Mouse (Mus musculus): Measurements from ENCODE around the gene Tnnt2.
A peak's percentile ranks its signal among the peaks of the same experiment; 100 is the strongest.

Gene Tnnt2

DNA sequence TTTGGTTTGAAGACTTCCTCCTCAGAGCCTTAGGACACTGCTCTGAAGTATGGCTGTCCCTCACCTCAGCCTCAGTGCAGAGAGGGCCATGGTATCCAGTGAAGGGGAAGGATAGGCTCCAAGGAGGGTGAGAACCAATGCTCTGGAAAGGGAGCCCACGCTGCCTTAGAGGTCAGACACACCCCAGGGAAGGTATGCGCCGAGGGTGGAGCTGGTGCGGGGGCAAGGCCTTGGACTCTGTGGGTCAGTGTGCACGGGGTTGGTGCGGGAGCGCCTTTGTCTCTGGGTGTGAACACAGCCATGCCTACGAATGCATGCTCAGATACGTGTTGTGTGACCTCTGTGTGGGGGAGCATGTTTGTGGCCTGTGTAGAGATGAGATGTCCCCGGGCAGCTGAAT, 16.1 kb upstream of the Tnnt2 start:
- no peak for DNase-seq

DNA sequence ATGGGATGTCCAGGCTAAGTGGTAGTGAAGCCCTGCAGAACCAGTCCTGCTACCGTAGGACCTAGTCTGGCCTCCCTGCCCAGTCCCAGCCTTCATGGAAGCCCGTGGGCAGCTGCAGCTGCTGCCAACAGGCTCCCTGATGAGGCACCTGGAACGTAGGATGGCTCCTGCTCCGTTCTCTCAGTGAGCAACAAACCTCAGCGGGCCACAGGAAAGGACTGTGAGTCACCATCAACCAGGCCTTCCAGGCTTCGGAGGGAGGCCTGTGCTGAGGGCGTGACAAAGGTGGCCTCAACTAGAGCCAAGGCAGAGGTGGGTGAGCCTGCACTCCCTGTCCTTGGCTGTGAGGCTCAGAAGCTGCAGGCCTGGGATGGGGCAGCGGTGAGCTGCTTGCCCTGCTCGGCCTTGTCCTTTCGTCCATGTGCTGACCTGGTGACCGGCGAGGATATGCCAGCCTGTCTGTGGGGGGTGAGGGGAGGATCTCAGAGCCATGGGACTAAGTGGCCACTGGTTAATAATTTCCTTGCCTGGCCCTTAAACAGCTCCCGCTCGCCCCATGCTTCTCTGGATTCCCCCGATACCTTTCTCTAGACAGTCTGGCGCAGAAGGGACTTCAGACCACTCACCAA, 15.3 kb upstream of the Tnnt2 start:
- no peak for DNase-seq

DNA sequence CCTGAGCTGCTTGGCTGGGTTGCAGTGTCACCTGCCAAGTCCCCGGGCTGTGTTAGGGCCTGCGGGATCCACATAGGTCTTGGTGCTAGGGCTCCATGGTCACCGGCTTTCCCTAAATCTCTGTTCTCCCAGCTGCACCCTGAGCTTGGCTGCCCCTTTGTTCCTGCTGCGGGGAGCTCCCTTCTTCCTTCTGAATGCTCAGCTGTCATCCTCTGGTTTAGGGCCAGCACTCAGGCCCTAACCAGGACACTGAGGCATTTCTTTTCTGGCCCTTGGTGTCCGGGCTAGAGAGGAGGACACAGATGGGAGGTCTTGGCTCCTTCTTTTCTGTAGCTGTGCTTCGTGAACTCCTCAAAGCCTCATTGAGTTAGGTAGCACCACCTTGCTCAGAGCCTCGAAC, 14.4 kb upstream of the Tnnt2 start:
- no peak for DNase-seq

DNA sequence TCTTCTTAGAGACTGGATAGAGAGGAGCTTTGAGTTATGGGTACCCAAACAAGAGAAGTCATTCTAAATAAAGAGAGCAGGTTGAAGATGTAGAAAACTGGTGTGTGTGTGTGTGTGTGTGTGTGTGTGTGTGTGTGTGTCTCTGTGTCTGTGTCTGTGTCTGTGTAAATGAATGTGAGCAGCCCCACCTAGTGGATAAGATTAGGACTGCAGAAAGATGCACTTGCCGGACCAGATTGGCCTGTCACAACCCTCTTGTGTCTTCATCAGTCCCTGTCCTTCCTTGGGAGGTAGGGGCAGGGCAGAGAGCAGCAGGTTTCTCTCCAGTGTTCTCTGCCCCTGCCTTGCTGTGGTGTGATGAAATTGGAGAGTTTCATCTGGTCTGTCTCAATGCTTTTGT, 7.2 kb upstream of the Tnnt2 start:
- no peak for DNase-seq

DNA sequence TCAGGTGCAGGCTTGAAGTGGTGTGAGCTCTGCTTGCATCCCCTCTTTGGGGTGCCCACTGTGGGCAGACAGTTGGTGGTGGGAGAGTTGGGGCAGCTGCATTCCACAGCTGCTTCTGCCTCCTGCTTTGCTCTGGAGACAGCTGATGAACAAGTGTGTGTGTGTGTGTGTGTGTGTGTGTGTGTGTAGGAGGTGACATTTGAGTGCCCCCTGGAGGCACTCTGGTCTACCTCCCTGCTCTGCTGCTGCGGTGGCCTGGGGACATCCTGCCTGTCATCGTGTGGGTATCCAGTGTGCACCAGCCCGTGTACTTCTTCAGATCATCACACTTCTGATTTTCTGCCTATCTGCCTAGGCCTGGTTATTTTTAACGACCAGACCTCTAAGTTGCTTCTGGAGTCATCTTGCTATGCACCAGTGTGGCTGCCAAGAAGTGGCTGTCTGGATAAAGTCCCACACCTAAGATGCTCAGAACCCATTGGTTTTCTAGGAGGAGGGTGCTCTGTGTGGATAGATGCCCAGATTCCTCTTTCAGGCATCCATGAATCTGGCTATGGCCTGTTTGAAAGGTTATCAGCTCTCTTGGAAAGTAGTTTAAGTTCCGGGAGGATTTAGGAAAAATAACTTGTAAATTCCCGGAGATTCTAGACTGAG, 1.8 kb upstream of the Tnnt2 start:
- peak; percentile 95 for DNase-seq

DNA sequence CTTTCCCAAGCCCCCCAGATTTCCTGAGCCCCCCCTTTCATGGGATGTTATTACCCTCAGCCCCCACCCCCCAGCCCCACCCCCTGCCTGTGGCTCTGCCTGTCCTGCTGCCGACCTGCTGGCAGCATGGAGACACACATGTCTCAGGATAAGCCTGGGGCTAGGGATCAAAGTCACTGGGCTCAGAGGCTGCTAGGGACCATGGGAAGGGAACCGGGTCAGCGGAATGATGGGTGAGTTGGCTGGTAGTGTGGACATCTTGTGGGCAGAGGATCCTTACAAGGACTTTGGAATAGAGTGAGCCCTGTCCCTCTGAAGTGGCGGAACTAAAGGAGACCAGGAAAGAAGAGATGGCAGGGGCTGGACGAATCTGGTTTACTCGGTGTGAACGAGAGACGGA, 1.2 kb upstream of the Tnnt2 start:
- DNase-seq, result peak; percentile 95

DNA sequence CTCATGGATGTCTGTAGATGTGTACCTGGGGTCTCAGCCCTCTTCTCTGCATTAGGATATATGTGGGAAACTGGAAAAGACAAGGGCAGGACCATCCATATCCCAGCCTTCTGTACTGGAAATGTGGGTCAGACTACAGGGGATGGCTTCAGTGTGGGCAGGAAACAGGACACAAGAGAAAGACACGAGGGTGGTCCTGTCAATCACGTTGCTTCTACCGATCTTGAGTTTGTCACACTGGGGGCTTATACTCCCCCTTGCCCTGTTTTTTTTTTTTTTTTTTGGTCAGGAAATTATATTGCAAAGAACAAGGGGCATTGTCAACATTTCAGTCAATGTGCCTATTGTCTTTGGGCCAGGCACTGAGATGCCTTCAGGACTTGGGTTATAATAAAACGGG, 2.5 kb downstream of the Tnnt2 start:
- no peak for DNase-seq

DNA sequence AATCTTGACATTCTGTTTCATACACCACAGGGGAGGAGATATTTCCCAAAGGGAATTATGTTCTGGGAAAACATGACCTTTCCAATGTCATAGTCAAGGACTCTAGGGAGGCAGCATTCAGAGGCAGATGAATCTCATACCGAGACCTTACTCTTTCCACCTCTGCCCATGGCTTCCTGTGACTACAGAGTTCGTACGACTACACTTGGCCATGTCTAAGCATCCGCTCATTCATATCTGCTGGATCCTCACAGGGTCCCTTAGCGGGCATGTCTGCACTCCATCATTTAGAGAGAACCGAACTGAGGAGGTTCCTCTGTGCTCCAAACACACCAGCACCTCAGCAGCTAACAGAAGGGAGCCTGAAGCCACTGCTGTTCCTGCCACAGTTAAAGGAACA, 2.9 kb downstream of the Tnnt2 start:
- DNase-seq, result no peak

DNA sequence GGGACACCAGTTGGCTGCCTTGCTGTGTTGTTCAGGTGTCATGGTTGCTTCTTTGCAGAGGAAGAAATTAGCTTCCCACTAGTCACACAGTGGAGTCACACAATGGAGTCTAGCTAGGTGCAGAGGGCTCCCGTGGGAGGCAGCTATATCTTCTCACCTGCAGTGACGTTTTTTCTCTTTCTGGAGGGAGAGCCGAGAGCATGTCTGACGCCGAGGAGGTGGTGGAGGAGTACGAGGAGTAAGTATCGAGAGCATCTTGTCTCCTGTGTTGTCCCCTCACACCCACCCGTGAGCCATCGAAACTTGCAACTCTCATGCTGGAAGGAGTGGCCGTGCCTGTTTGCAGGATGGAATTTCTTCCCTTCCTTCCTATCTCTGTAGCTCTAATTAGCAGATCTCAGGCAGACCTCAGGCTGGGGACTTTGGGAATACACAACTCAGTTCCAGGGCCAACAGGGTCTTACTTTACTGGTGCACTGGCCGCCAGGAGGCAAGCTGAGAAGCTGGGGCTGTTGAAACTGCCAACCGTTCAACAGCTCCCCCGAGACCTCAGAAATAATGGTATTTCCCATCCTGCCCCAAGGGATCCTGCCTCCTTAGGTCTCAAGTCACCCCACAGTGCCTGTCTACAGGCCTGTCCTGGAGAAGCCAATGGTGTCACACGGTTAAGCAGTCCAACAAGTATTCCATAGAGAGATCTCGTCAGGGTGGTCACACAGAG, 4.7 kb downstream of the Tnnt2 start:
- no peak for DNase-seq

DNA sequence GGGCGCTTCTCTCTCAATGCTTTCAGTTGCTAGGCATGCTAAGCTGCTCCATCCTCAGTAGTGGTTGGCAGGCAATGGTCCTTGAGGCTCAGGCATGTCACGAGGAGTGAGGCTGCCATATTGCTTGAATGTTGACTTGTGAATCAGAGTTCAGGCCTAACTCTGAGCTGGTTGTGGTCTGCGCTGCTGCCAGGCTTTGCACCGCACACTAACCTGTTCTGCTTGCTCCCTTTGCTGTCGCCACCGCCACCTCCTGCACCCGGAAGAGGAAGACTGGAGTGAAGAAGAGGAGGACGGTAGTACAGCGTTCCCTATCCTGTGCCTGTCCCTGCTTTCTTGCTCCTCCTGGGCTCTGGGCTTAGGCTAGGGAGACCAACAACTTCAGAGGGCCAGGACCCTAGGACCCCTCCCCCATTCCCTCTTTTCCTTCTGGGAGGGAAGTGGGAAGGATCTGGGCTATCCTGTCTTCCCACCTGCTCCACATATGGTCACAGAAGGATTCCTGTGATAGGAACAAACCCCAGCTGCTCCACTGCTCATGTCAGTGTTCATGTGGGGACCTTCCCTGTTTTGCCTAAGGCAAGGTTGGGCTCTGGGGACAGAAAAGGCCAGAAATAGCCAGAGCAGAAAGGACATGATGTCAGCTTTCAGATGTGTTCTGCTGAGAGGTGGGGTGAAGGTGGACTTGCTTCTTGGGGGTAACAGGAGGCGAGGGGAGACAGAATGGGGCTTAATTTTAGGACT, 7.5 kb downstream of the Tnnt2 start:
- no peak for DNase-seq

DNA sequence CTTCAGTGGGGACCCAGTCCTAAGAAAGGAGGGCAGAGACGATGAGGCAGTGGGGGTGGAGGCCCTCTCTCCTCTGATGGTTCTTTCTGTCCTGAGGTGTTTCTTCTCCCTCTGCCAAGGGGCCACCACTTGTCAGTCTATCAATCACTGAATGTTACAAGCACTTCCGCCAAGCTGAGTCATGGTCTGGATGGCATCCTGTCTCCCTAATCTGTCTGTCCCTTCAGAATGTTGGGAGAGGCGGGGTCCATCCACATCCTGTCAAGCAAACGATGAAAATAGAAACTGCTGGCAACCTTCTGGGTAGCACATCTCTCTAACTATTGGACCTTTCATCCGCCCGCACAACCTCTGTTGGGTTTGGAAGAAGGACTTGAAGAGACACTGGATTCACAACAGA, 8.3 kb downstream of the Tnnt2 start:
- peak; percentile 94 for DNase-seq

DNA sequence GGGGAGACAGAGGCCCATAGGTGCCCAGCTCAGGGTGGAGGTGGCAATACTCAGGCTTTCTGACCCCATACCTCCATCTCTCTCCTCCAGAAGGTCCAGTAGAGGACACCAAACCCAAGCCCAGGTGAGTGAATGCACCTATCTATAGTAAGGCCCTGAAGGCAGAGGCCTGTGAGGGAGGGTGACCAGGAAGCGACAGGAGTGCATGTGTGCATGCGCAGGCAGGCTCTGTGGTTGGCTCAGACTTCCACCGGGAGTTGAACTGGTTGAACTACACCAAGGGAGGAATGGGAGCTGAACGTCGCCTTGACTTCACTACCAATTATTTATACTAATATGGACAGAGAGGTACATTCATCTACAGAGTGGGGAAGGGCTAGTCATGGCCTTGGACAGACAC, 10.5 kb downstream of the Tnnt2 start:
- DNase-seq, result no peak

DNA sequence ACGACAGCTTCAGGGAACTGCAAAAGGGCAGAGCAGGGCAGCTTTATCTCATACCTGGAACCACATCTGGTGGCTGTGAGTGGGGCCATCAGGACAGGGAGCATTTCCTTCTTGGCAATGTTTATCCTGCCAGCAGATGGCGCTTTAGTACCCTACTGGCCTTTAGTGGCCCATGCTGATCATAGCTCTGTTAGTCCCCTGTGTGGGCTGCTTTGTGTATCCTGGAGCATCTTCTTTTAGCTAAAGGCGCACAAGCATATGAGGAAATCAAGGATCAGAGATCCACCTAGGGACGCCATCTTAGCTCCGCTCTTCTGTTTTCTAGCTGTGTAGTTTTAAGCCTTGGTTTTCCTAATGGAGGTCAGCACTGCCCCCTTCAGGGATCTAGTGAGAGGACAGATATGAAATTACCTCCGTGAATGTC, 11.0 kb downstream of the Tnnt2 start:
- no peak for DNase-seq

DNA sequence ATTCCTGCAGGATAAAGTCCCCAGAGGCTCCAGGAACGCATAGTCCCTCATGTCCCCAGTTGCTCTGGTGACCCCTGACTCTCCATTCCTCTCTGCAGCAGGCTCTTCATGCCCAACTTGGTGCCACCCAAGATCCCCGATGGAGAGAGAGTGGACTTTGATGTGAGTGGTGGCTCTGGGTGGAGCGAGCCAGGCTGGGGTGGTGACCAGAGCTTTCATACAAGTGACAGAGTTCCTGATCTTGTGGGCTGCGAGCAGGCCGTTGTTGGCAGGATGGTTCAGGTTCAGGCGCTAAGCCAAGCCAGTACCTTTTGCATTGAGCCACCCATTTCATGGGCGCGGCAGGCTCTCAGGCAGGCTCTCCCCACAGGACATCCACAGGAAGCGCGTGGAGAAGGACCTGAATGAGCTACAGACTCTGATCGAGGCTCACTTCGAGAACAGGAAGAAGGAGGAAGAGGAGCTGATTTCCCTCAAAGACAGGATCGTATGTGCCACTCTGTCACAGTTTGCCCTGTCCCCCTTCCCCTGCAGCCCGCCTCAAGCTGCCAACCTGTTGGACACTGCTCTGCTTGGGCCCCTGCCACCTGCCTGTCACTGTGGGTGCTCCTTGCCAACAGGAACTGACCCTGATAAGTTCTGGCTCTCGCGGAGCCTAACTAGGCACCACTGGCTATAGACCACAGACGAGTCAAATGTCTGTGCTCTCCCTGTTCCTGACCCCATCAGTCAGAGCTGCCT, 11.6 kb downstream of the Tnnt2 start:
- DNase-seq, result peak; percentile 97

DNA sequence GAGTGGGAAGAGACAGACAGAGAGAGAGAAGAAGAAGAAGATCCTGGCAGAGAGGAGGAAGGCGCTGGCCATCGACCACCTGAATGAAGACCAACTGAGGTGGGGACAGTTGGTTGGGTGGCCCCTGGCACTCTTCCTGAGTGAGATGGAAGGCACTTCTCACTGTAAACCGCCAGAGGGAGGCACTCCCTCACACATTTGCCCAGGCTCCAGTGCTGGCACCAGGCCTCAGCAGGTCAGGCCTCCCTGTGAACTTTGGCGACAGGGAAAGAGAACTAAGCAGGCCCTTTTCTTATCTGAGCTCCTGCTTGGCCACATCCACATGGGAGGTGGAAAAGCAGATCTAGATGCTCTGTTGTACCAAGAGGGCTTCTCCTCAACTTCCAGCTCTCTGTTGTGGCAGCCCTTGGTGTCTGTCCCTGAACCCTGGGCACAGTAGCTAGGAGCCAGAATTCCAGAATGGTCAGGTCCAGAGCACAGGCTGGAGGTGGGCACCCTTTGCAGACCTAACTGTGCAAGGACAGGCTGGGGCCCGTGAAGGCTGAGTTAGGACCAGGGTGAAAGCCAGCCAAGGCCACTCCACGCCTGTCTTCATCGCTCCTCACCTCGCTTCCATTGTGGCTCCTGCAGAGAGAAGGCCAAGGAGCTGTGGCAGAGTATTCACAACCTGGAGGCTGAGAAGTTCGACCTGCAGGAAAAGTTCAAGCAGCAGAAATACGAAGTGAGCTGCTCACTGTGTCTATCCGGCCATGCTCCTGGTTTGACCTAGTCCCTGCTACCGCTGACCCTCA, 14.8 kb downstream of the Tnnt2 start:
- peak; percentile 94 for DNase-seq

DNA sequence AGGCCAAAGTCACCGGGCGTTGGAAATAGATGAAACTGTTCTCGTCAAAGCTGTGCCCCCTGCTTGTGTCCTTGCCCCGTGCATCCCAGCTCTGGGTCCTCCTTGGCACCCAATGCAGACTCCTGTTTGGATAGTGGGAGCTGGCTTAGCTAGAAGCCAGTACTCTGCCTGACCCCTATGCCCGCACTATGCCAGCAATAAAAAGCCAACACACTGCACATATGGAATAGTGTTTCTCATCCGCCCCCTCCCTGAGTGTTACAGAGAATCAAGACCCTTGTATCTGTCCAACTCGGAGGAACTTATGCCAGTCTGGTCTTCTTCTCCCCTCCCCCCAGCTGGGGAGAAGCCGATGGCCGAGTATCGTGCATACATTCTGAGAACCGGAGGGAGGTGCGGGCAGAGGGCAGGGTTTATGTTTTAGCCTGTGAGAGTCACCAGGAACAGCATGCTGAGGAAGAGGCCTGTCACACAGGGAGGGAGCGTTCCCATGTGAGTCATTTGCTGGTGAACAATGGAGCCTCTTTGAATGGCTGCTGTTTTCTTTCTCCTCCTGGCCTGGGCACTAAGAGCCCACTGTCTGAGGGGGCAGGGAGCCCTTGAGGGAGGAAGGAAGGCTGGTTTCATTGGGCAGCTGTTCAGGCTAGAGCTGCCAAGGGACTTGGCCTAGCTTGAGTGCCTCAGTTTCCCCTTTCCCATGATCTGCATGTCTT, 16.0 kb downstream of the Tnnt2 start:
- no peak for DNase-seq

DNA sequence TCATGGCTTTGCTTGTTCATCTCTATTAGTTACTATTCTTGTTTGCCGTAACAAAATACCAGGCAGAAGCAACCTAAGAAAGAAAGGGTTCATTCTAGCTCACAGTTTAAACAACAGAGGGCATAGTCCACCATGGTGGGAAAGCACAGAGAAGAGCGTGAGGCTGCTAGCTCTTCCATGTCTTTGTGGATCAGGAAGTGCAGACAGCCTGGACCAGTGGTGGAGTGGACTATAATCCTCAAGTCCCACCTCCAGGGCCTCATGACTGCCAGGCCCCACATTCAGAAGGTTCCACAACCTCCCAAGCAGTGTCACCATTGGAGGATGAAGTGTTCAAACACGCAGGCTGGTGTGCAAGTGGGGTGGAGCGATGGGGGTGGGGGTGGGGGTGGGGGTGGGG, 17.0 kb downstream of the Tnnt2 start:
- no peak for DNase-seq

DNA sequence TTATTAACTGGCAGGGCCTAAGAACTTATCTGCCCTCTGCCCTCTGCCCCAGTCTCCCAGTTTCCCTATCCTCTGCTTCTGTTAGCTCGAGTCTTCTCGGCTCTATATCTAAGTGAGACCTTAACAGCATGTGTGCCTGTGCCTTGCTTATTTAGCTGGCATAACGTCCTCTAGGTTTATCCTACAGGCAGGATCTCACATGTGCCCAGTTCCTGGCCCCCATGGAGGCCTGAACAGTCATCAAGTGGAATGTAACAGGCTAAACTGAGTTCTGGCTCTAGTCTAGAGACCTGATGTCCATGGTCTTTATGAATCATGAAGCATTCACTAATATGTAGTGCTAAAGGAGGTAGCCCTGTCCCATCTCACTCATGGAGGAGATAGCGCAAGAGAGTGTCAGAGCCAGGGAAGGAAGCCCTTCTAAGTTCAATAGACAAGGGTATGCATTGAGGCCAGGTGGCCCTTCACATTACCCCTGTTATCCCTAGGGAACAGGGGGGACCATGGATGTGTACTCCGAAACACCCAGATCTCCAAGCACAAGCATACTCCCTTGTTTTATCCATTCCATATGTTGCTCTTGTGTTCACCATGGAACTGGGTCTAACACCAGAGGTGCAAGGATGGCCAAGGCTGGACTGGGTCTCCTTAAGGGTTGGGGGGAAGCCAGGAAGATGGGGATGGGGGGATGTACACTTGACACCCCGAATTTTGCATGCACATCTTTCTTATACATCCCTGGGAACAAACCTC, 18.6 kb downstream of the Tnnt2 start:
- DNase-seq, result peak; percentile 83

DNA sequence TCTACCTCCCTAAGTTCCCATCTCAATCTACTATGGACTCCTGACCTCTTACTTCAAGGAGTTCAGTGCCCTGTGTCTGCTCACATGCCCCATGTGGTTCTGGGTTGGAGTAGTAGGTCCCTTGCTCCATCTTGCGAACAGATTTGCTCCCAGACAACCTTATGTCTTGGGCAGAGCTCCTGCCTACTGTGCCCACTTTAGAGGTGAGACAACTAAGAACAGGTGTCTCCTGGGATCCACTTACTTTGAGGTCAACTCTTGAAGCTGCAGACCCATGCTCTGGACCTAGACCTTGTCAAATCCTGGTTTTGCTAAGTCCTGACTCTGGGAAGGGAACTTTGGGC, 19.2 kb downstream of the Tnnt2 start:
- DNase-seq, result peak; percentile 89

DNA sequence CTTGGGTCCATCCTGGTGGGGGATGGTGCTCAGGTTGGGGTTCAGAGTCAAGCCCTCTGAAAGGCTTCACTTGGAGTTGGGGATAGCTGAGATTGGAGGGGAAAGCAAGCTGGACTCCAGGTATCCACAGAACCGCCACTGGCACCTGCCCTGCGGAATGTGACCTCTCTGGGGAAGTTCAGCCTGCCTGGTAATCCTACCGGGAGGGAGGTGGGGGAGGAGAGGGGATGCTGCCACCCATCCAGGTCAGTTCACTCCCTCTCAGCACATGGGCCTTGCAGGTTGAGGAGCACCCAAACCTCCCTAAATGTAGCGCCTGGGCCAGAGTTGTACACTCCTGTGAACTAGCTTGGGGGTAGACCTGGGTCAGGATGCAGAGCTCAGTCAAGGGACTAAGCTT, 19.9 kb downstream of the Tnnt2 start:
- DNase-seq, result peak; percentile 93

Measured in heart, adult 11 months (tissue).